Mouse (Mus musculus) spleen, postnatal 14 days (tissue): ENCODE measurements around the gene Bcl2a1b.
"Not testable (repeated sequence)": the region's sequence is repeated elsewhere in the genome, so short reads cannot be mapped to it uniquely, and the experiment has no call there.

Source experiments
- DNase-seq, 2 experiments: peaks; one replicate each; pipeline ENCODE4 v3.0.0; 2021 to 2022; ENCODE audit warnings: low spot score in 2 of 2

The Bcl2a1b gene

GRCm38 (mm10) chr9:89198969-89199416, at the start of gene Bcl2a1b, which contains the start of gene Gm29094:
TSS of gene Bcl2a1b (plus strand) at chr9:89199209.
TSS of gene Gm29094 (plus strand) at chr9:89199379.
- DNase-seq: peak; percentile 14 to 16

DNA sequence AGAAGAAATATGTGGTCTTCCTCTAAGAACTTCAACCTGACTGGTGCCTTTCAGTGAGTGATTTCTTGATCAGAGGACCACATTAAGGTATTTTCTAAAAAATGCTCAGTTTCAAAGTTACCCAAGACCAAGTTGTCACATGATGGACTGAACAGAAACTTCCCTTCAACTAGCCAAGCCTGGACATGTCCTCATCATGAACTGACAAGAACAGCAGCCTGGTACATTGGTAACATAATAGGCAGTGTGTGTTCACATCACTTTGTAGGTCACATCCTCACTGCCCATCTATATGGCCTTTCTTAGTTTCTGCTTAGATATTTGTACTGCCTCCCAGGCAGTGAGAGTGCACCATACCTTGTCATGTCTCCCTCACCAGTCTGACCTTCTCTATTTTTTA, 26.5 kb upstream of the Bcl2a1b start:
- not testable (repeated sequence) for DNase-seq

- DNase-seq: peak; percentile 59 to 75
Measured at GRCm38 (mm10) chr9:89178833-89179232, 20.2 kb upstream of the Bcl2a1b start.

DNA sequence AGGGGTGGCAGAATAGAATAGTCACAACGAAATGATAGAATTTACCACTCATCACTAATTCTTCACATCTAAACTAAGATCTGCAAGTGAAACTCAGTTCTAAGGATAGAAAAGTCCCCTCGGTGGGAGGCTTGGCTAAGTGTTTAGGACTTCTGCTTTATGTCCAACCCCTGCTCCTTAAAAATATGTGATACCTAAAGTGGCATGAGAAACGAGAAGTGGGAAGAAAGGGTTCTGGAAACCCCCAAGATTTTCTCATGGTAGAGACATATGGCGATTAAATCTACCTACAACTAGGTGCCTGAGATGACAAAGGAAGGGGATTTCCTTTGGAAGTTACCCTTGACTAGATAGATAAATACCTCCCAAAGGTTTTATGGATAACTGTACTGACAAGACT, 19.5 kb upstream of the Bcl2a1b start:
- DNase-seq: not testable (repeated sequence)

DNA sequence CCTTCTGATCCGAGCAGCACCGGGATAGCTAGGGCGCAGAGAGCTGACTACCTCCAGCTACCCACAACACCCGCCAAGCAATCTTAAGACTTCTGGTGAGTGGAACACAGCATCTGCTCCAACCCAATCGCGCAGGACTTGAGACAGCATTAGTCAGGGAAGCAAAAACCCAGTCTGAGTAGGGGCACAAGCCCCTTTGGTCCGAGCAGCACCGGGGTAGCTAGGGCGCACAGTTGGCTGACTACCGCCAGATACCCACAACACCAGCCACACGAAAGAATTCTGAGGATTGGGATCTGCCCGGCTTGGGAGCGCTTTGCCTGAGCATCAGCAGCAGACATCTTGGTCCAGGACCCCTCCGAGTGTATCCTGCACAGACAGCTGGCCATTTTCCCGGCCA, 12.0 kb upstream of the Bcl2a1b start:
- not testable (repeated sequence) for DNase-seq

DNA sequence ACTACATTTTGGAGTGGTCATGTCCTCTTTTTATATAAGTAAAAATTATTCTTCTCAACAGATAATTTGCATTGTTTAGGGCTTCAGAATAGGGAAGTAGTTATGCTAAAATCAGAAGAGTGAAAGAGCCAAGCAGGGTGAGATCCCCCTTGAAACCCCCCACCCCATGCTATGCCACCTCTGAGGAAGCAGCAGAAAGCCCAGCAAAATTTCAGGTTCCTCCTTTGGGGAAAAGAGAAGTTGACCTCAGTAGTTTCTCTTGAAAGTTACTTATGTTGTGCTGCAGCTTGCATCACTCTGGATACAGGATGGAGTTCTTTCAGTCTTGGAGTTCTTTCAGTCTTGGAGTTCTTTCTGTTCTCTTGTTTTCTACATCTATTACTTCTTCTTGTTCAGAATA, 3.5 kb upstream of the Bcl2a1b start:
- DNase-seq: not testable (repeated sequence)

GRCm38 (mm10) chr9:89197509-89197908, 1.5 kb upstream of the Bcl2a1b start:
- DNase-seq: not testable (repeated sequence)

GRCm38 (mm10) chr9:89198349-89198748, 660 bp upstream of the Bcl2a1b start:
- not testable (repeated sequence) for DNase-seq

DNA sequence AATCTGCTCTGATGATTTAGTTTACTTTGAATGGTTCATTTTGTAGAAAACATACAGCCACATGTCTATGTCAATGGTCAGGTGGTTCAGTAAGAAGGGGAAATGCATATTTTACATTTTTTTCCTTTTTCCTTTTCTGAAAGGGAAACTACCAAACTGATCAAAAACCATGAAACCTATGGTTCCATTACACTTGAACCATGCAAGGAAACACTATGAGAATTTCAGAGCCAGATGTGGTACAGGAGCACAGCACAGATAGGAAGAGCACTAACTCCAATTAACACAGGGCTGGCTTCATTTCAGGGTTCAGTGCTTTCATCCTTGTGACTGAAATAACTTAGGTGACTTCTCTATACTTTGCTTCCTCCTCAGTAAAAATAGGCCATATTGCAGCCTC, 3.2 kb downstream of the Bcl2a1b start:
- not testable (repeated sequence) for DNase-seq

GRCm38 (mm10) chr9:89208939-89209338, 9.9 kb downstream of the Bcl2a1b start:
- DNase-seq: not testable (repeated sequence)

DNA sequence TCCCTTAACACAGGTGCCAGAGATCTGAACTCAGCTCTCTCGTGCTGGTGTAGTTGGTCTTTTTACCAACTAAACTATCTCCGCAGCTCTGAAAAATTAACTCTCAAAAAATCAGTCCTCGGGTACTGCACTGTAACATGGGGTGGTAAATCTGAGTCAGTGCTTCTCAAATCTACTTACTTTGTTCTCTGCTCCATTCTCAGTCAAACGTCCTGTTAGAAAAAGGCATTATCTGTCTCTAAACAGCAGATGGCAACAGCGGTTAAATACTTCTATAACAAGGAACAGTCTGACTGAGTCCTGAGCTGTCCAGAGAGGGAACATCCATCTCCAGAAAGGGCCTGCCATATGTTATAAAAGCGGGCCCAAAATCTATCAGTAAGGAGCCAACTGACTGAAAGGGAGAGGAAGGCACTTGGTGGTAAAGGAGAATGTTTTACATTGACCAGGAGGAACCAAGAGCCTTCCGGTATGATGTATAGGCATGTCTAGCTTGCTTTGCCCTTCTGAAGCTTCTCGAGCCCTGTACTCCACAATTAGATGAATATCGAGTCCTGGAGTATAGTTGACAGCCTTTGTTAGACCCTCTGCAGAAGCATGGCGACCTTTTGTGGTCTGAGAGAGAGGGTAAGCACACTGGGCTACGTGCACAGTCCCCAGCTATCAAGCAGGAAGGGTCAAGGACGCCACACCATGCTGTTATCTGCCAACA, 11.5 kb downstream of the Bcl2a1b start, which contains the start of gene Mthfs:
Gene Mthfs (plus strand): TSS at position 324 of the 712 bp plus-strand sequence.
- DNase-seq: not testable (repeated sequence)

GRCm38 (mm10) chr9:89211065-89211858, 12.3 kb downstream of the Bcl2a1b start:
- peak; percentile 57 to 62 for DNase-seq

GRCm38 (mm10) chr9:89212428-89212827, 13.4 kb downstream of the Bcl2a1b start:
- peak in 1 of 2 experiments; percentile 37 for DNase-seq

- not testable (repeated sequence) for DNase-seq
Measured at GRCm38 (mm10) chr9:89218174-89218573, 19.2 kb downstream of the Bcl2a1b start.

DNA sequence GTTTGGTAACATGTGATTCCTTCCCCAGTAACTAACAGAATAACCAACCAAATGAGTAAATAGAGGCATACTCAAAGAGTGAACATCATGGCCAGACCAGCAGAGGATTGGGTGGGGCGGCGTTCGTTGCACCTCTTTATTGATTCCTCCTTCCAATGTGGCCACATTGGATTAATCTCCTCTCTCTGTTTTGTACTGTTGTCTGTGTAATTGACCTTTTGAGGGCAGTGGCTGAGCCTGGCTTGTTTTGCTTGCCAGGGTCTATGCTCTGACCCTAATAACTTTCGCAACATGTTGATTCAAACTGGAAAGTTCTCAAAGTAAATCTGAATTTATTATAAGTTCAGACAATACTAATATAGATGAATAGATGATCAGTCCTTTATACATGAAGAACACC, 20.7 kb downstream of the Bcl2a1b start:
- not testable (repeated sequence) for DNase-seq

DNA sequence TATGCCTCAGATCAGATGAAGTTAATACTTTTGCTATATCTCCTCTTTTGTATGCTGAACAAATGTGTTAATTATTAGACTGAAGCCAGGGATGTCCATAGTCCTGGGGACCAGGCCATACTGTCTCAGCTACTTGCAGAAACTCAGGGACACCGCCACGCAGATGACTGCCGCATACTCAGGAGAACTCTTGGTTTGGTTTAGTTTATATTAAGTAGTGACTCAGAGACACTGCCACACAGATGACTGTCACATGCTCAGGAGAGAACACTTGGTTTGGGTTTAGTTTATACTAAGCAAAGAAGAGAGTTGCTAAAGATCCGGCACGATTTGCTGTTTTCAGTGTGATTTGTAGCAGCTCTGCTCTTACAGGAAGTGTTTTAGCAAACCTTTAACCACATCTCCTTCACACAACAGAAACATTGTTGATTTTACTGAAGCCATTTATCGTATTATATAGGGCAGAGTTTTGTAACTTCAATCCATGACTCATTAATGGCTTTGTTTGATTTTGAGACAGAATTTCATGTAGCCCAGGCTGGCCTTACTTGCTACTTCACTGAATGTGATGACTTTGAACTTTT, 21.8 kb downstream of the Bcl2a1b start:
- DNase-seq: not testable (repeated sequence)

GRCm38 (mm10) chr9:89226071-89226470, 27.1 kb downstream of the Bcl2a1b start:
- DNase-seq: no peak

DNA sequence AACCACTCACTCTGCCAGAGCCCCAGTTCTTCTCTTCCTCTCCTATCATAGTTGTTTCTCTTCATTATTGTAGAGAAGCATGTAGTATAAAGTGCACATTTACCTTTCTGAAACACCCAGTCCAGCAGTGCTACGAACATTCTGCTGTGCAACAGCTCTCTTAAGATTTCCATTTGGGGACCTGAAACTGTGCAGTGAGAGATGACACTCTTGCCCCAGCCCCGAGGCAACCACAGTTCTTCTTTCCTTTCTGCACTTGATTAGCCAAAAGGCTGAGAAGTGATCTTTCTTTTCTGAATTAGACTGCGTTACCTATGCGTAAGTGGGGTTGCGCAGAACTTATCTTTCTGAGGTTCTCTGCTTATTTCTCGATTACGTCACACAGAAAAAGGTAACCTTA, 29.1 kb downstream of the Bcl2a1b start:
- no peak for DNase-seq

DNA sequence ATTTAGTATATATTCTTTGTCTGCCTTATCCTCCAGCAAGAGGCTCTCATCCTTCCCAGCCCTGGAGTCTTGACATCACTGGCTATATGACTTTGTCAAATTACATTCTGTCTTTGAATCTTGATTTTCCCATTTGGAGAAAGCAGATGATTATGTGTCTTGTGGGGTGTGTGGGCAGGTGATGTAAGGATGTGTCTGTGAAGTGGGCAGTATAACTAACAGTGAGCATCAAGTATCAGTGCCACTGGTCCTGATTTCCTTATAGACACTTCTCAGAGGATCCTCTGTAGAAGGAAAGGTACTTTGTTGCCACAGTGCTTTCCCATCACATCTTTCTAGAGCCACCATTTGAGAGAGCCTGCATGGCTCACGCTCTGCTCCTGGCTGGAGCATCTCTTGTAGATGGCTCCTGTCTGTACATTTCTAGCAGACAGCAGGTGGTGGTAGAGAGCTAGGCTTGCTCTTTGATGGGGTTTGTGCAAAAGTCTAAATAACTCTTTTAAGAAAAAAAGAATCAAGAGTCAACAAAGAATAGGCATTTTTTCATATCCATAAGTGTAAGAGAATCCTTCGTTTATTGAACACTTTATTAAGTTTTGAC, 32.0 kb downstream of the Bcl2a1b start:
- DNase-seq: peak in 1 of 2 experiments; percentile 21

DNA sequence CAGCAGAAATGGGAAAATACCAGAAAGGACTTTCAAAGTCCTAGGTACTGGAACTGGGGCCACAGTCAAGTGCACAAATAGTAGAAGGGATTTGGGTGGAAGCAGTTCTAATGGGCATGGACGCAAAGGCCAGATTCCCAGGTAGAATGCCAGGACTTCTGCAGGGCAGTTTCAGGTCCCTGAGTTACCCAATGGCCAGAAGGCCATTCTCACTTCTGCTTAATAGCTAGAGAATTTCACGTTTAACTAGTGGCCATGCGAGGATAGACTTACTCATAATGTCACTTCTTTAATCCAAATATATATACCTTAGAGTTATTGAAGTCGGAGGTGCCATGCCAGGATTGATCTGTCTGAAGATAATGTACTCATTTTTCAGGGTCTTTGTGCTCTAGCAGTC, 38.1 kb downstream of the Bcl2a1b start:
- DNase-seq: not testable (repeated sequence)

GRCm38 (mm10) chr9:89238976-89239505, 40.0 kb downstream of the Bcl2a1b start:
- not testable (repeated sequence) for DNase-seq
